Mouse (Mus musculus) kidney, postnatal 4 days (tissue): ENCODE data around the gene Il18.

Experiments used
- DNase-seq, 2 experiments: peaks; one replicate each; pipeline ENCODE4 v3.0.0; 2021; ENCODE audit warnings: mixed read lengths in 2 of 2

The Il18 gene

DNA sequence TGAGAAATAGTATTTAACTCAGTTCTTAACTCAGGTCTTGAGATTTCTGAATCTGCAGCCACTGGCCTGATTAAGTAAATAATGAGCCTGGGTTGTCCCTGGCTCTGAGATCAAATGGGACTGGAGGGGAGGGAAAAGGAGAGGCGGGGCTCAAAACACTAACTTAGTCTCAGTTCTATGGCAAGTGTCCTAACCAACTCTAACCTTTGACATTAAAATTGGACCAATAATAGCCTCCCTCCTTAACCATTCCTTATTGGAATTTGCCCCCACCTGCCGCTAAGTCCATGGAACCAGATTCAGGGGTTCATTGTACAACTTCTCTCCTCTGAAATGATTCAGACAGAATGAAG, 443 bp downstream of the Il18 start, which contains the start of gene Bco2:
Gene Bco2, minus strand, starts transcription at position 88 of the 353 bp plus-strand sequence.
- peak in 1 of 2 experiments; percentile 13 for DNase-seq

DNA sequence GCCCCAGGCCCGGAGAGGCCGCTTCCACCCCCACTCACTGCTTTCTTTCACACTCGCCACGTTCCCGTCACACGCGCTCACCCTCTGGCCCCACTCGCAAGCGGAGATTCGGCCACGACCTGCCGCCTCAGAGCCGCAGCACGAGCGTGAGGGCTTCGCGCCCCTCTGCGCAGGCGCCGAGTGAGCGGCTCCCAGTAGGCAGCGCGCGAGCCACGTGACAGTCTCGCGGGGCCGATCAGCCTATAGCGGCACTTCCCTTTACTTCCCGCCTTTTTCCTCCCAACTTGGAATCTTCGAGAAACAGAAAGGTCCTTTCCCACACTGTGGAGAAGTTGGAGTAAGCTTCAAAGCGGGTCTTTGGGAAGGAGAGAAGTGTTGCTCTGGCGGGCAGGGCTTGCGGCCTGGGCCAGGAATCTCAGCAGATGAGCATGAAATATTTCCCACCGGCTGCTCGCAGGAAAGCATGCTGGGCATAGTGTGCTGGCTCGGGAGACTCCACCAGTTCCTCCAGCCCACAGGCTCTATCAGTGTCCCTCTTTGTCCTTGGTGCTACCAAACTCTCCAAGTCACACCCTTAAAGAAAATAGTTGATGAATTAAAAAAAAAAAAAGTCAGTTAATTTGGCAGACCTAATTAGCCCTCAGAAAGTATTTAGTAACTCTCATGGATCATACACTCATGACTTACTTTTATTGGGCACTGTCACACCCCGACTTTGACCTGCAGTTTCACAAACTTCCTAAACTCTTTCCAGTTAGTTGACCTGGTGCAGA, 6.7 kb downstream of the Il18 start, which contains the start of gene Tex12:
Gene Tex12, minus strand, starts transcription at position 181 of the 773 bp plus-strand sequence.
- no peak for DNase-seq

DNA sequence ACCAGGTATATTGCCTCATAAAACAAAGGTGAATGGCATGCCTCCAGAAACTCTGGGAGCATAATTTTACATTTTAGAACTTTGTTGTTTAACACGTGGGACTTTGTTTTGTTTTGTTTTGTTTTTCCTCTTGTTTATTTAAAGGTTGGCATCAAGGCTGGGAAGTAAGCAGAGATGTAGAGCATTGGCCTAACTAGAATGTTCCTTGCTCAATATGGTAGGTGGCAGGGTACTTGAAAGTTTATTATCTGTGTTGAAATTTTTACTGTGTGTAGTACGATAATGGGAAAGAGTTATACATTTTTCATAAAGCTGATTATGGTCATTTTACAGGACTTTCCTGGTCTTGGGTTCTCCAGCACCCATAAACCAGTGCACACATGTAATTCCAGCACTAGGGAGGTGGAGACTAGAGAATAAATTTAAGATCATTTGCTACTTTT, 7.3 kb downstream of the Il18 start:
- DNase-seq, result no peak

DNA sequence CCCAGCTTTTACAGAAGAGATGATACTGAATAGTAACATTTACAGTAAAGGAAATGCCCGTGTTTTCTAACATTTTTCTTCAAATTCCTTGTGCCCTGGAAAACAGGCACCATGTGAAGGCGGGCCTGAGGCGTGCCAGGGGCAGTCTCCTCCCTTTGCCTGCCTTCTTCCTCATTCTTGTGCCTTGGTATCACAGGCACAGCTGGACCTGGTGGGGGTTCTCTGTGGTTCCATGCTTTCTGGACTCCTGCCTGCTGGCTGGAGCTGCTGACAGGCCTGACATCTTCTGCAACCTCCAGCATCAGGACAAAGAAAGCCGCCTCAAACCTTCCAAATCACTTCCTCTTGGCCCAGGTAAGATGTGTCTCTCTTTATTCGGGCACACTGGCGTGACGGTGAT, 10.5 kb downstream of the Il18 start:
- peak in 1 of 2 experiments; percentile 10 for DNase-seq

DNA sequence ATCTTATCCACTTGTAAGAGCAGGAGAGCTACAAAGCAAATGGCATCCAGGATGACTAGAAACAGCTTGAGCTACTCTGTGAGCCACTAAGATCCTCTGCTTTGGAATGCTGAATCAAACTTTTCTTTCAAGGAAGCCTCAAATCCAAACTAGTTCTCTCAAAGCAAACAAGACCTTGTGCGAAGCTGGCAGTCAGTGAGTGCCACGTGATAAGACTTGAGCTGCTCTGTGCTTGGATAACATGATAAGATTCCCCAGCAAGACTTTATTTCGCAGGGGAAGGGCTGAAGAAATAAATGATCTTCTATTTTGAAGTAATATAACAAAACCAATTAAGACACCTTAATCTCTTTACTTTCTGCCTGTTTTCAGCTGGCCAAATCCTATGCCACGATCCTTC, 11.3 kb downstream of the Il18 start:
- DNase-seq, result no peak

DNA sequence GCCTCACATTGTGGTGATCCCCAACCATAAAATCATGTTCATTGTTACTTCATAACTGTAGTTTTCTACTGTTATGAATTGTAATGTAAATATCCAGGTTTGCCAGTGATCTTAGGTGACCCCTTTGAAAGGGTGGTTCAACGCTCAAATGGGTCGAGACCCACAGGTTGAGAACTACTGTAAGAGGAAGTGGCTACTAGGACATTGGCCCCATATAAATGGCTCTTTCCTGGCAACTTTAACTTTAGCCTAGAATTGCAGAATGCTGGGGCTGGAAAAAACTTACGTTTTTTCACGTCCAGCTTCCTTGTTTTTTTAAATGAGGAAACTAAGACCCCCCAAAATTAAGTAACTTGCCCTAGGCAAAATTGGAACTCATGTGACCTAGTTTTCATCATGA, 12.7 kb downstream of the Il18 start:
- no peak for DNase-seq

DNA sequence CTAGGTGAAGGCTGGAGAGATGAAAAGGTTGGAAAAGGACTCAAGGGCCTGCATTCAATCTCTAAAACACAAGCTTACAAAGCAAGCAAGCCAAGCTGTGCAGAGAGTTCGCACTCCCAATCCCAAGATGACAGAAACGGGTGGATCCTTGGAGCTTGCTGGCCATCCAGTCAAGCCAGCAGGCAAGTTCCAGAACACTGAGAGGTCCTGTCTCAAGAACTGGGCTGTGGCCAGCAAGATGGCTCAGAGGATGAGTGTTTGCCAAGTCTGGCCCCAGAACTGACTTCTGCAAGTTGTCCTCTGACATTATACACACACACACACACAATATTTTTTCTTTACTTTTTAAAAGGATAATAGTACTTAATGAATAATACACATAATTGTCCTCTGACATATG, 13.3 kb downstream of the Il18 start:
- DNase-seq, result no peak

DNA sequence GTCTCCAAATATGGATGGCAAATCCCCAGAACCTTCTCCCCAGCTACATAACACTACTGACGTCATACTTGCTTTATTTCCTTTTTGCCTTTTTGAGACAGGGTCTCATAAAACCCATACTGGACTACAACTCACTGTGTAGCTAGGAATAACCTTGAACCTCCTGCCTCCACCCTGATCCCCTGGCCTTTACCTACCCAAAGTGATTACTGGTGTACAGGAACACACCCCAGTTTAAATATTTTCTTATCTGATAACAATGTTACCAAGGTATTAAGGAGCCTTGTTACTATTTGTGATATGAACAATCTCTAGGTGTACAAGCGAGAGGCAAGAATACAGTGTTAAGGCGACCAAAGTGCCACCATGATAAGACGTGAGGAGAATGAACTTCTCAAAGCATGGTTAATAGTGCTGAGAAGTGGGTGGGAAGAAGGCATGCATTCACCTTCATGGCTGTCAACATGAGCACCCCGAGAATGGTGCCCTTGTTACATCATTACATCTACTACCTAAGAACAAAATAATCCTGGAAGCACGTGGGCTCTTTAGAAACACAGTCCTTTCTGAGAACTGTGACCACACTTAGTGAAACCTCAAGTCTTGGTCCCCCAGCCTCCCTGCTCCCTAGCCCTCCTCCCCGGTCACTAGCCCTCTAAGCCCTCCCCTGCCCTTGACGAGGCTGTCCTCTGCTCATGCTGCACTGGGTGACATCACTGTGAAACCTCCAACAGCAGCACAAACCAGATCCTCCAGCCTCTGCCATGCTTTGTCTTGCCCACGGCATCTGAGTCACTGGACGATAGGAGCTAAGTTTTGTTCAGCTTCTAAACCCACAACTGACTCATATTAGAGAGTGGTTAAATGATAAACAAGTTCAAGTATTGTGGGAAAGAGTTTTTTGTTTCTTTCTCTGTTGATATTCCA, 15.2 kb downstream of the Il18 start:
- DNase-seq, result no peak

DNA sequence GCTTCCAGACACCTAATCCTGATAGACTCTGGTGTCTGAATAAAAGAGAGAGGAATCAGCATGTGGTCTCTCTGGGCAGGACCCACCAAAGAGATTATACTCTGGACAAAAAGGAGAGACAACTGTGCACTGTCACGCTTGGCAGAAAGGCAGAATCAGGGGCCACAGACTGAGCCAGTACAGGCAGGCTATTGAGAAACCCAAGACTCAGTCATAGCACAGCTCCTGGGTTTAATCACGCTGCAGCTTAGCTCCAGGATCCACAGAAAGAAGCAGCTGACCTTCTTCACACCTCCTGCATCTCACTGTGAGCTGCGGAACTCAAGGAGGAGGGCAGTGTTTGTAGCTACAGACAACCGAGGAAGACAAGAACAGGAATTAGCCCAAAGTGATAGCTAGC, 25.7 kb downstream of the Il18 start:
- DNase-seq, result no peak

DNA sequence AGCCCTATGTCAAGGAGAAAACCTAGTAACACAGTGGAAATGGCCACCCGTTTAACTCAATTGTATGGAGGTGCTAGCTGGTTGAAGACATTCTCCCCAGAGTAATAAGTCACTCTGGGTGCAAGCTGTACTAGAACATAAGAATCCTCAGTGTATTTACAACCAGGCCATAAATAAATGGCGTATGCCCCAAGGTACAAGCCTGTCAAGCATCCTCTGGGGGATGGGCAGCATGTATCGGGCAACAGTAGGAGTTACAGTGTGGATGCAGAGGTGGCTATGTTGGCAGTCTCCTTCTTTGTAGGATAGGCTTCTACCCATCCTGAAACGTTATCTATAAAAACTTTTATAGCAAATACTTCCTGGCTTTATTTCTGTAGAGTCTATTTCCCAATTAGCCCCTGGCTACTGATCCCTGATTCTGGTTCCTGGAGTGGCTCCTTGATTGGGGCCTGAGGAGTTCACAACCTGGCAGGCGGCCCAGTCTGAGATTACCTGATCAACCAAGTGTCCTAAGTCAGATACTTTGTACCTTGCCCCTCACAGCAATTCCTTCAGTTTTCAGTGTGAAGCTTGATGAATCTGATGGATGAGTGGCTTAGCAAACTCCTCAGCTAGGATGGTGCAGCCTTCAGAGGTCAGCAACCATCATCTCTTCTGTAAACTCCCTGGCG, 30.7 kb downstream of the Il18 start:
- peak; percentile 40 to 62 for DNase-seq

DNA sequence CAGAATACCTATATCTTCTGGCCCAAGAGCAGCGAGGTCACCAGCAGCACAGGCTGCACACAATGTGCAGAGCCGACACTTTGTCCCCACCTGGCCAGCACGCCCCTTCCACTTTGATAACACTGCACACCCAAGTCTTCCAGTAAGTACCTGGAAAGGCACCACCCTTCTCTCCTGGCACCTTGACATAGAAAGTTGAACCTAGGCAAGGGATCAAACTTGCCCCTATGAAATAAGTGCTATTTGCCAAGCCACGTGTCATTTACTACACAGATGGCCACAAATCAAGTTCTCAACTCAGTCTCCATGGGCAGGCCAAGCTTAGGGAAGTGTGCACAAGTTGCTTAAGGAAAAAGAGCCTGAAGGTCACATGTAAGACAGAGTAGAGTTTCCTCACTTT, 32.3 kb downstream of the Il18 start:
- DNase-seq, result no peak

DNA sequence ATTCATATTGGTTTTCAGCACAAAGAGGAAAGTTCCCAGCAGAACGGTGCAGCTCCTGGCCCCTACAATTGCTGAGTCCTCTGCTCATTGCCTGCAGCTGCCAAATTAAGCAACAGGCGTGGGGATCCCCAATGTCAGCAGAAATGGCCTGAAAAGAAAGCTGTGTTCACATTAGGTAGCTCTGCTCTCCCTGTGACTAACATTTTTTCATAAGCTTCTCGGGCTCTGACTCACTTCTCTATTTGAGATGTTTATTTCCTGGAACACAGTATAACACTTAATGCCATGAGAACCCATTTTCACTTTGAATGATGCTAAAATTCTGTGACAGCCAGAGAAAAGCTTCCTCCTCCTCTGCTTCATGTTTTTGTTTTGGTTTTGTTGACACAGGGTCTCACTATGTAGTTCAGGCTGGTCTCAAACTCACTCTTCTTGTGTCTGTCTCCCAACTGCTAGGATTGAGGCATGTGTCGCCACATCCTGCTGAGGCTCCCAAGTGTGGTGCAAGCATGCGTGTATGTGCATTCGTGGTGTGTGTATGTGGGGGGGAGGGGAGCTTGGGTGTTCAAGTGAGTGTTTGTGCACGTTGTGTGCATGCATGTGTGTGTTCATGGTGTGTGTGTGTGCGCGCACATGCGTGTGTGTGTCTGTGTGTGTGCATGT, 36.4 kb downstream of the Il18 start:
- DNase-seq, result no peak

DNA sequence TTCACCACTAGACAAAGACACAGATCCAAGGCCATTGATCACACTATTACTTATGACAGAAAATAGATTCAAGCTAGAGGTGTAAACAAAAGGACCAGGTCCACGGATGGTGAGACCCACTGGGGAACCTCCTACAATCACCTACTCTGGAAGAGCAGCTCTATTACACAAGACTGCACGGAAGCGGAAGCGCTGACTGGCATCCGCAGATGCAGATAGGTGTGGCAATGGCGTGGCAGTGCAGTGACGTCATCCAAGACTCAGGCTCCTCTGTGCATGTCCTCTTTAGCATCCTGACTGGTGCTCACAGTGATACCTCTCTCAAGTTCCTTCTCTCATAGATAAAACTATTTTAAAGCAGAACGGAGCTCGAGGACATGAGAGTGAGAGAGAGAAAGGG, 38.3 kb downstream of the Il18 start:
- no peak for DNase-seq

DNA sequence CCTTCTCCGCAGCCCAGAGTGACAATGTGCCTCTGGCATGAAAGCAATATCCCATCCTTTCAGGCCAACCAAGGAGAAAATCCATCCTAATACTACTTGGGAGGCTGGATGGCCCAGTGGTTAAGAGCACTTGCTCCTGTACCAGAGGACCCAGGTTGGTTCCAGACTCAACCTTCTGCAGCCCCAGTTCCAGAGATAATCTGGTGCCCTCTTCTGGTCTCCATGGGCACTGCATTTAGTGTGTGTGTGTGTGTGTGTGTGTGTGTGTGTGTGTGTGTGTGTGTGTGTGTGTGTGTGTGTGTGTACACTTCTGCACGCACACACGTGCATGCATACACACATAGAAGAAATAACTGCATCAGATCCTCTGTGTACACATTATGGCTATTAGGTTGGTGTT, 38.9 kb downstream of the Il18 start:
- DNase-seq, result peak; percentile 52 to 63

DNA sequence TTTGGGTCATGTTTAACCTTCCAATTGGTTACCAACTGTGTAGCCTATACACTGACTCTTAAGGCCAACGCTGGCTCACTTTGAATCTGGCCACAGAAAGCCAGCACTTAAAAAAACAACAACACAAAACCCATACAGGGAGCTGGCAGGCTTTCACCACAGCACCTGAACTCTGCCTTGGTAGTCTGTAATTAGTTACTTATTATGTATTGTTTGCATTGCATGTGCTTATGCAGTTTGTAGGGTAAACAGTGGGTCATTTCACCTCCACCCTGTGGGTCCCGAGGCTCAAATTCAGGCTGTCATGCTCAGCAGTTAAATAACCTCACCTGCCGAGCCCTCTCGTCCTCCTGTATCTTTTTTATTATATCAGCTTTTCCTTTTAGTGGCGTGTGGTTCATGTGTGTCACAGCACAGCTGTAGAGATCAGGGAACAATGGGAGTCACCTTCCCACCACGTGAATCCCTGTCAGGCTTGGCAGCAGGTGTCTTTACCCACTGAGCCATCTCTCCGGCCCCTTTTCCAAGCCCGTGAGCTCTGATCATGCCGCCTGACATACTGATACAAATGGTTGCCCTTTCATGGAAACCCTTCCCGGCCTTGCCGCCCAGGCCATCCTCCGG, 40.3 kb downstream of the Il18 start:
- DNase-seq, result peak in 1 of 2 experiments; percentile 35

DNA sequence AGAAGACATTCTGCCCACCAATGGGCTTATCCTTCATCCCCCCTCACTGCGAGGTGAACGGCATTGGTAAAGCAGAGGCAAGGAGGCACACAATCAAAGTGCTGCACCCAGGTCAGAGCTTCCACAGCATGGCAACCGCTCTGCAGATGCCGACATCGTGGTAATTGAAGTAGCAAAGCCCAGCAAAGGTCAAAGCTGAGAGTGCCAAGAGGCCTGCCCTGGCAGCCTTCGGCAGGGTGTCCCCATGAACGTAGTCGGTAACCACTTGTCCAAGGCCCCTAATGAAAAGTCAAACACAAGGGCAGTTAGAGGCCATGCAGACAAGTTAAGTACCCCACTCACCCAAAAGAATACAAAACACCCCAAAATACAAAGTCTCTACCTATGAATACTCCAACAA, 42.3 kb downstream of the Il18 start:
- no peak for DNase-seq

DNA sequence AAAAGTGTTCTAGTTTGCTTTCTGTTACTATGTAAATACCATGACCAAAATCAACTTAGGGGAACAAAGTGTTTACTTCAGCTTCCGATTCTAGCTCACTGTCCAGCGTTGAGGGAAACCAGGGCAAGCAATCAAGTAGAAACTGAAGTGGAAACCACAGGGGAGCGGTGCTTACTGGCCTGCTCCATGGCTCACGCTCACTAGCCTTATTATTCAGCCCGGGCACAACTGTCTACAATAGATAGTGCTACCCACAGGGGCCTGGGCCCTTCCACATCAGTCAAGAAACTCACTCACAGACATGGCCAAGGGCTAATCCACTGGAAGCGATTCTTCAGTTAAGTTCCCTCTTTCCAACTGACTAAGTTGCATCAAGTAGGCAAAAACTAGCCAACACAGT, 46.9 kb downstream of the Il18 start:
- no peak for DNase-seq

DNA sequence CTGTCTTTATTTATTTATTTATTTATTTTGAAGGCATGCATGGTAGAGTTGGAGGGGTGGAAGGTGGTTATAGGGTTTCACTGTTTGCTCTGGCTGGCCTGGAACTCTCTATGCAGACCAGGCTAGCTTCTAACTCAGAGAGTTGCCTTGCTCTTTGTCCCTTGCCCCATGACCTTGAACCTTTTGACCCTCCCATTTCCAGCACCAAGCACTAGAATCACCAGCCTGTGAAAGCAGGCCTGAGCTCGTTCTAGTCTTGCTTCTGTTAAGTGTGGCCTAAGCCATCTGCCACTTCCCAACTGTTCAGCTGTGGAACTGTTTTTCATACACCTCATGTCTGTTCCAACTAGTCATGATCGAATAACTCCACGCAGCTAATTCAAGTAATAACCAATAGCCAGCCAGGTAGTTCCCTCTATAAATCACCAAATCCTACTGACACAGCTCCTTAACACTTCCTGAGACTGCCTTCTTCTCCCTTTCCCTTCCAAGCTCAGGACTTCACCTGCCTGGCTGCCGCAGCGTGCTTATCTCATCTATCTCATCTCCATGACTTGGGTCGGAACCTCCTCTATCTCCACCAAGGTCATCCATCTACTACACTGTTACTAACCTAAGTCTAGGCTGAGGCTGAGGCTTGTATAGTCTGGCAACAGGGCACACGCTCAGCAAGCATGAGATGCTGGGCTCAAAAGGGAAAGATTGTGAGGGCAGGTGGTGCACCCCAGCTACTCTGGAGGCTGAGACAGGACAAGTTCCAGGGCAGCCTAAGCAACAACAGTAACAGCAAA, 47.6 kb downstream of the Il18 start:
- no peak for DNase-seq

DNA sequence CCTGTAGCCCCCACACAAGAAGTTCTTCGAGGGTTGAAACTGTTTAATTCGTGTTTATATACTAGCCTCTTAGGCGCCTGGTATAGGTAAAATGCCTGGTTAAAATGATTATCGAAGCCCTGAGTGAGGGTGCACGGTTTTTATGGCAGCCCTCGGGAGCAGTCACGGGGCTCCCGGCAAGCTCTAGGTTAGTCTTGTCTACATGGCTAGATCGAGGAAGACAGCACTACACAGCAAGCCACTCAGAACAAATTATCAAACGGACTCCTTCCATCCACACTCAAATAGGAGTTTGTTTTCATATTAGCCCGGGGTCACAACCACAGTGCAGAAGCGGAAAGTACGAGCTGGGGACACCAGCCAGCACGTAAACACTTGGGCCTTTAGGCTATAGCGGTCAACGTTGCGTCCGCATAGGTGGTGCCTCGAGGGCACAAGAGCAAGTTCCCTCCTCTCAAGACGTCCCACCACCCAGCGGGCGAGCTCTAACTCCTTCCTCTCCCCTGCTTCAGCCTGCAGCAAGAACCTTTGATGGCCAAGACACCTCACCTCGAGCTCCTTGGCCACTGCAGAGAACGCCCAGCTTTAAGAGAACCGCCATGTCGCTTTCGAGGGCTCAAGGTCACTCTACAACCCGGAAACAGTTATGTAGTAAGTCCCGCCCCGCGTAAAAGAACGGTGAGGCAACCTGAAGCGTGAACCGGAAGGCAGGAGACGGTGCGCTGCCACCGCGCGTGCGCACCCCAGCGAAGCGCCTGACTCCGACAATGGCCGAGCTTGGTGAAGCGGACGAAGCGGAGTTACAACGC, 48.8 kb downstream of the Il18 start, which contains the start of the genes Sdhd and Timm8b:
Gene Sdhd, minus strand, starts transcription at position 624 of the 809 bp plus-strand sequence.
Gene Timm8b, plus strand, starts transcription at position 722 of the 809 bp plus-strand sequence.
- peak; percentile 92 to 96 for DNase-seq

DNA sequence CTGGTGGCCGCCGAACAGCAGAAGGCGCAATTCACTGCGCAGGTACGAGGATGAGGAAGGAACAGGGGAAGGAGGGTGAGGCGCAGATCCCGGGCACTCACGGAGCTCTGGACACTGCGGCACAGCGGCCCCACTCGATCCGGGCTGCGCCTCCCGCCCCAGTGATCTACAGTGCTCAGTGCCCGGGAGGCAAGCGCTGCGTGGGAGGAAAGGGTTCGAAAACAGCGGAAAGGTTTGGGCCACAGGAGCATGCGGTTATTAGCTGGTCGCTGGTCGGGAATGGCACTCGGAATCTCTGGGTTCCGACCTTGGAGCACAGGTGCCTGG, 49.3 kb downstream of the Il18 start:
- no peak for DNase-seq
